Mouse (Mus musculus): ENCODE measurements around the gene Rab5b.

The Rab5b gene

DNA sequence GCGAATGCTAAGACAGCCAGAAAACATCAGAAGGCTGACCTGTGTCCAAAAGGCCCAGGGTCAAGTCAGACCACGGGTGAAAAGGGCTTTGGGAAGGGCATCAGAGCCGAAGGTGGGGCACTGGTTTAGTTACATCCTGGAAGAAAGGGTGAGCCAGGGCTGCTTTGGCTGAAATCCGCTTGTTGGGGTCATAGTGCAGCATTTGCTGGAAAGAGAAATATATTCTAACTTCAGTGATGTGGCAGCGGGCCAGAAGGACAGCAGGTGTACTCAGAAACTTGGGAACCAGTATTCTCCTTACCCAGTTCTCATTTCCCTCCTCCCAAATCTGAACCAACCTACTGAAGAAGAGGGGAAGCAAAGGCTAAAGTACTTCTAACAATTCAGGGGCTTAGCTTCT is 2.9 kb upstream of the Rab5b start:
- peak; percentile 66 for DNase-seq

DNA sequence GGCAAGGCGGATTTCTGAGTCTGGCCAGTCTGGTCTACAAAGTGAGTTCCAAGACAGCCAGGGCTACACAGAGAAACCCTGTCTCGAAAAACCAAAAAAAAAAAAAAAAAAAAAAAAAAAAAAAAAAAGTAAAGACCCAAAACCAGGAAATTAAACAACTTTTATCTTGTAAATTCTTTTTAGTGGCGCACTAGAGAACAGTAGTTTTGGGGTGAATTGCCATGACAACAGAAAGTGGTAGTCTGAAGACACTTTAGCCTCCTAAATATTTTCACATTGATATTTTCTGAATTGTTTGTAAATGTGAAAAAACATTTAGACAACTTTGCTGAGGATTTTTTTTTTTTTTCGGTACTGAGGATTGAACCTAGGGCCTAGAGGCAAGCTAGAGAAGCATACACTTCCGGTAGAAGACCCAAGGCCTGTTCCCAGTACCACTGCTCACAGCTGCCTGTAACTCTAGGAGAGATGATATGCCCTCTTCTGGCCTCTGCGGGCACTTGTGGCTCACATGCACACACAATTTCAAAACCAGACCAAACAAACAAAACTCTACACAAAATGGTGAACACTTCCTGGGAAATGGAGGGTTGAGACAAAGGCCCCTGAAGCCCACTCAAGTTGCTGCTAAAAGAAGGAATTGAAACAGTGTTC is 1.1 kb upstream of the Rab5b start:
- no peak for DNase-seq

DNA sequence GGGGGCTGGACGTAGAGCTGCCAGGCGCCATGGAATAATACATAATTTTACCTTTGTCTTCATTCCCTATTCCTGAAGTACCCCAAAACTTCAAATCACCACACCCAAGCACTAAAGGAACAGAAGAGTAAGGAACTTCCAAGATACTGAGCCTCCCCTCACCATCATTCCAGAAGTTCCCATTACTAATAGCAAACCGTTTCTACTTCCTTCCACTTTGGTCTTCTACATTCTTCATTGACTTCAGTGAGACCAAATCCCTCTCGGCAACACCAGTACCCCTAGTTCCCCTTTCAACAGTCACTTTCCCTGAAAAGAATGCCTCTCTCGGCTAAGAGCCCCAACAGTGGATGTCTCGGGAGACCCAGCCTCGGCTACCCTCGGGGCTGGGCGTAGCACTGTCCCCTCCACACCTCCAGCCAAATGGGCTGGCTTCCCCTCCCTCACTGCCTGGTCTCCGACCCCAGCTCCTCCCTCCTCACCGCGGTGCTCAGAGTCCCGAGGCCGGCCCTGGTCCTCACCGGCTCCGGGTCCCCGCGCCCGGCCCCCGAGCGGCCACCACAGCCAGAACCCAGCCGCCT is 563 bp downstream of the Rab5b start:
- DNase-seq = no peak

DNA sequence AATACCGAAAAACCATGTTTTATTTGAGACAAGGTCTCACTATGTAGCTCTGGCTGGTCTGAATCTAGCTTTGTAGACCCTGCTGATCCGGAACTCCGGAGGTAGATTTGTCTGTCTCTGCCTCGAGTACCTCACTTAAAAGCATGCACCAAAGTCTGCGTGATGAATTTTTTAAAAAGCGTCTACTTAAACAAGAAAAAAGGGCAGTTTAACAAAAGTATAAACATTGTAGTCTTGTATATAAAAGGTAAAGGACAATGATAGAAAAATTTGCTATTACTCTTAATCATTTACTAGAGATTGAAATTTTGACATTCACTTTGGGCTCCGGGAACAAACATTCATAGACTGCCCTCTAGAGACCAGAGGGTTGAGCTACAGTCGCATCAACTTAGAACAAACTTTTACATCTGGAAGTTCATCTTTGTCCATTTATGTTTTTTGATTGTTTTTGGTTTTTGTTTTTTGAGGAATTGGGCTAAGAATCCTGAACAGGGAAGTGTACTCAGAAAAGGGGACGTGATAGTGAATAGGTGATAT is 21.5 kb downstream of the Rab5b start:
- peak; percentile 50 for DNase-seq

DNA sequence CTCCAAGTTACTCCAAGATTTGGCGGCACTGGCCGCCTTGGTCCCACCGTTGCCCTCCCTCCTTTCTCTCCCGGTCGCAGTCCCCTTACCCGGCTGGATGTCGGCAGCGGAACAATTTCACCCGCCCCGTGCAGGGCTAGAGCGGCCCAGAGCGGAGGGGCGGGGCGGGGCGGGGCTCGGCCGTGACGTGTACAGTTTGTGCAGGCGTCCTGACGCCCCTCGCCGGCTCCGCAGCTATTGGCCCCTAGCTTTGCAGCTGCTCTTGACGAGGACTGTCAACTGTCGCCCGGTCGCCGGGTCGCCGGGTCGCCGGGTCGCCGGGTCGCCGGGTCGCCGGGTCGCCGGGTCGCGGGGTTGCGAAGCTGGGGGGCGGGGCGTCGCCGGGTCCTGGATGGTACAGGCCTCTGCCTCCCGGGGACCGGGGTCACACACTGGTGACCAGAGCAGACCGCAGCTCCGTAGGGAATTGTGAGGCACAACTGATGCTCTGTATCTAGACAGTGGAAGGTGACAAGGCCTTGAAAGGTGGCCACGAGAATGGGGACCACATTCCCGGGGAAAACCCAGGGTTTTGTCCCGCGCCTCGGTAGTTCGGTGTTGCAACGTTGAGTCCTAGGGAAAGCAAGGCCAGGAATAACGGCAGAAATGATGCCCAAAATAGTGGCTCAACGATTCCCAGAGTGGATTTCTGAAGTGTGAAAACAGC is 22.1 kb downstream of the Rab5b start, which contains the start of gene Suox:
Gene Suox, minus strand, starts transcription at position 311 of the 706 bp plus-strand sequence.
- DNase-seq = peak; percentile 93

DNA sequence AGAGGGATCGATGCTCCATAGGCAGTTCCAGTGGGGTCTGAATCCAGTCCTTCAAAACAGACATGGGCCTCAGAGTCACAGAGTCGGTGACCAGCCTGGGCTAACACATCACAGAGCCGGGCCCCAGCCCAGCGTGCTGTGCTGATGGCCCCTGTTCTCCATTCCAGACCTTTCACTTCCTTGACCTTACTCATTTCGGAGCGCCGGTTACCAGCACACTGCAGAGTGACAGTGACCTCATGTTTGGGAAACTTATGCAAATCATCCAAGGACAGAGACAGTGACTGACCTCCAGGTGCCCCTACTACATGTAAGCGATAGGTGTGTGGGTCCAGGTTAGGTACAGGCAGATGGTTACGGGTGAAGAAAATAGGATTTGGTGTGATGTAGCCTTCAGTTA is 24.9 kb downstream of the Rab5b start:
- DNase-seq = no peak

DNA sequence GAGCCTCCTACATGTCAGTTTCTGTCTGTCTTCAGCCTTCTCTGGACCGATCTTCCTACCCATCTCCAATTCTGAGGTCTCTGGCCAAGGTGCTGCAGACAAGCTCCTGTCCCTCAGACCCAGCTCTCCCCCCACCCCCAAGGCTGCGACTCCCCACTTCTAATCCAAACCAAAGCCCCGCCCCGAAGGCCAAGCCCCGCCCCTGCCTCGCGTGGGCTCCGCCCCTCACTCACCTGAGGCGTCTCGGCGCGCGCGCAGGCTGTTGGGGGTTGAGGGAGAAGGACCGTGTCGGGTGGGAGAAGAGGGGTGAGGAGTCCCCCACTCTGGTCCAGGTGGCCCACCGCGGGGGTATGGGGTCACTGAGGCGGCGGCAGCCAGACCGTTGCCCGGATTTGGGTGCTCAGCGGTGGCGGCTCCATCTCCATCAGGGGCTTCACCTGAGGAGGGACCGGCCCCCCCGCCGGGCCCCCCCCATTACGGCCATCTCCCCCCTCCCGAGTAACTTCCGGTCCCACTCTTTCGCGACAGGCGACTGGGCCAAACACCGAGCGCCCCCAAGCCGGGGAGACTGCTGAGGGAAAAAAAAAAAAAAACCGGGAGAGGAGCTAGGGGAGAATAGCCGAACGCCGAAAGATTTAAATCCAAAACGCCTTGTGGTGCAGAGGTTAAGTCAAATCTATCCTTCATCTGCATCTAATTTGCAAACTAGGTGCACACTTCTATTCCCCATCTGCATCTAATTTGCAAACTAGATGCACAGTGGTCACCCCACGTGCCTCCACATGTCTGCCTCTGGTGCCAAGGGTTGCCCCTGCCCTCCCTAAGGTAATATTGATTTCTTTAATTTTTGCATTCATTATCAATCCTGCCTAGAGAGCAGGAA is 27.0 kb downstream of the Rab5b start:
- DNase-seq = peak; percentile 87

DNA sequence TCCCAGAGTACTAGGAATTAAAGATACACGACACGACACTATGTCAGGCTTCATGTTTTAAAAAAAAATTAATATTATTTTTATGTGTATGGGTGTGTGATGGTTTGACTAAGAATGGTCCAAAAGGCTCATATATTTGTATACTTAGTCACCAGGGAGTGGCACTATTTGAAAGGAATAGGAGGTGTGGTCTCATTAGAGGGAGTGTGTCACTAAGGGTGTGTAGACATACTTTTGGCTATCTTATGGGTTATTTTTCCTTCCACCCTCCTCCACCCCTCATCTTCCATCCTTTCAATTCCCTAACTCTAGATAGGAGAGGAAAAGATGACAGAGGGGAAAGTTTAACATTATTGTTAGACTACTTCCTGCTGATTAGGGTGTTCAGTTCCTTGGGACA is 30.3 kb downstream of the Rab5b start:
- no peak for DNase-seq

DNA sequence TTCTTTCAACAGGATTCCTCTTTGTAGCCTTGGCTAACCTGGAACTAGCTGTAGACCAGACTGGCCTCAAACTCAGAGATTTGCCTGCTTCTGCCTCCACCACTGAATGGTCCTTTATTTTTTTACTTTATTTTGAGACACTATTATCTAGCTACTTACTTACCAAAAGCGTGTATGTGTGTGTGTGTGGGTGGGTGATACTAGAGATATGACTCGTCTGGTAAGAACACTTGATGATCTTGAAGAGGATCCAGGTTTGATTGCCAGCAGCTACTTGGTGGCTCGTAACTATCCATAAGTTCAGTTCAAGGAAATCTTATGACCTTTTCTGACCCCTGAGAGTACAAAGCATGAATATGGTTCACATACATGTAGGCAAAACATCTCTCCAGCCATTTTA is 30.8 kb downstream of the Rab5b start:
- no peak for DNase-seq

DNA sequence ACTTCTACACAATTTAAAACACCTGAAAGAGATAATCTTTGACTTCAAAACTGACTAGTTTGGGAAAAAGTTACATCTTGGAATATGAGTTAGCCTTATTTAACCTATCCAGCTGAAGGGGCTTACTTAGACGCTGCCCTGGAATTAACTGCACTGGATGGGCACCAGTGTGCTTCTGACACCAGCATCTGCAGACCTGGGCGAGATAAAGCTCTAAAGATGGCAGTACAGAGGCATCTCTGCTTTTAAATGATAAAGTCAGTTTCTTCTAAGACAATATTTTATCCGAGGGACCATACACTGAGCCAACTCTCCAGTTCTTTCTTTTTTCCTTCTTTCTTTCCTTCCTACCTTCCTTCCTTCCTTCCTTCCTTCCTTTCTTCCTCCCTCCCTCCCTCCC is 31.3 kb downstream of the Rab5b start:
- DNase-seq = no peak

DNA sequence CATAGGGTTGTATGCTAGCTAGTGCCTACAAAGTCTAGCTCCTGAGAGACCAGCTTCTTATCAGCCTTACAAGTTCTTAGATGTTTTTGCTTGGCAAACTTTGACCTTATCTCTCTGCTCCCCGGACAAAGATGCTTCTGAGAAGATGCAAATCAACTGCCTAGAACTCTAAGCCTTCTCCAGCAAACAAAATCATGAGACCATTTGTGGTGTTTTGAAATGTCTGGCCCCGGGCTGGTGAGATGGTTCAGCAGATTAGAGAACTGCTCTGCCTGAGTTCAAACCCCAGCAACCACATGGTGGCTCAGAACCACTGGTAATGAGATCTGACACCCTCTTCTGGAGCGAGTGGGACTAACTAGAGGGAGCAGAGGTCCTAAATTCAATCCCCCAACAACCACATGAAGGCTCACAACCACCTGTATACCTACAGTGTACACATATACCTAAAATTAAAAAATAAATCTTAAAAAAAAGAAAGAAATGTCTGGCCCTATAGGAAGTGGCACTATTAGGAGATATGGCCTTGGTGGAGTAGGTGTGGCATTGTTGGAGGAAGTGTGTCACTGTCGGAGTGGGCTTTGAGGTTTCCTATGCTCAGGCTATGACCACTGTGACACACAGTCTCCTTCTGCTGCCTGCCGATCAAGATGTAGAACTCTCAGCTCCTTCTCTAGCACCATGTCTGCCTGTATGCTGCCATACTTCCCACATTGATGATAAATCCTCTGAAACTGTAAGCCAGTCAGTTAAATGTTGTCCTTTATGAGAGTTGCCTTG is 32.4 kb downstream of the Rab5b start:
- no peak for DNase-seq

DNA sequence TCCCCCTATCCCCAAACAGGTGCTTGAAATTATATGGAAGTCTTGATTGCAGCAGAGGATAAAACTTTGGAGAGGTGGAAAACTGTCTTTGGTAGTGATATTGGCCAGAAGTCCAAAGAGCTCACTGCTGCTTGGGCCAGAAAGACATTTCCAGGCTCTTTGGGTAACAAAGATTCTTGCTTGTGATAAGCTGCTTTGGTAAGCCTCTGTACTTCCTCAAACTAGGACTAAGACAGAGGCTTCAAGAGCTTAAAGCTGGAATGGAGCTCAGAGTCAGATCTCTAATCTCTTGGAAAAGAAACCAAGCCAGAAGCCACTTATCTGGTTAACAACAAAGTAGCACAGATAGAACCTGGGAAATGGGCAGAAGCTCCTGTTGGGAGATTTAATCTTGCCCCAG is 33.6 kb downstream of the Rab5b start:
- DNase-seq = no peak

DNA sequence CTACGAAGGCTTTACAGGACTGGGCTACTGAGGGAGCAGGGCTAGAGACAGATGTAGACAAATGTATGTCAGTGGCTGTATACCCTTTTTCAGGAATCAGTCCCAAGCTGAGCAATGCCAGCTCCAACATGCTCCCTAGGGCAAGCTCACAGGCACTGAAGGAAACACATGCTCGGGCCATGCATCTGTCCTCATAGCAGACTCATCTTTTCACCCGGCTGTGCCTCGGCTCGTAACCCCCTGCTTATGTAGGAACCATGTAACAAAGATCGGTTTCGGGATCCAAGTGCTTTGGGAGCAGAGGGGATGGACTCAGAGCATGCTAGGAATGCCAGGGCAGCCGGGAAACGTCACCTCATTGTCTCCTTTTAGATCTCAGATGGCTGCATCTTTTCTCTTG is 36.6 kb downstream of the Rab5b start:
- no peak for DNase-seq

DNA sequence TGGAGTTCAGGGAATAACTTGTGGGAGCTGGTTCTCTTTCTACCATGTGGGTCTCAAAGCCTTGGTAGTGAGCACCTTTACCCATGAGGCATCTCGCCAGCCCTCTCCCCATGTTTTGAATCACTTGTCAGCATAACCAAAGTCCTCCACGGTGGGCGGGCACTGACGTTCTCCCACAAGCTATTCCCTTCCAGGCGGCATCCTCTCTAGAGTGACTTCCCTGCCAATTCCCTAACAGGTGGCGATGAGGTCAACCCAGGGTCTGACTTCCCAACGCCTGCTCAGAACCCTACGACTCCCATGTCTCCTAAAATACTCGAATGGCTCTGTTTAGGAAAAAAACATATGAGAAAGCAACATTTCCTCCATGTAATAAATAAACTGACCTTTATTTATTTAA is 38.2 kb downstream of the Rab5b start:
- DNase-seq = no peak

DNA sequence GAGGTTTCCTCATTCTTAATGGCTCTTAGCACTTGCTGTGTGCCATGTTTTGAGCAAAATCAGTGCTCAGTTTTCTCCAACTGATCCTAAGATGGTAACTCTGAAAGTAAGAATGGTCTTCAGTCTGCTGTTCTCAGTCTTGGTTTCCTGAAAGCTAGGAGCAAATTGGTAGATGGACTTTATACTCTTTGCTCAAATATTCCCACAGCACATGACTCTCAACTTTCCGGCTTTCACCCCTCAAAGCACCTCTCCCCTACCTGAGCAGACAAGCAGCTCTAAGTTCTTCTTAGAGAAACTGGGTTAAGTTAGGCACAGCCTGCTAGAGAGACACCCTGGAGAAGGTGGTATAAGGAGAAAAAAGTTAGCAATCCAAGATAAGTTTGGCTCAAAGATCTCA is 39.3 kb downstream of the Rab5b start:
- no peak for DNase-seq

DNA sequence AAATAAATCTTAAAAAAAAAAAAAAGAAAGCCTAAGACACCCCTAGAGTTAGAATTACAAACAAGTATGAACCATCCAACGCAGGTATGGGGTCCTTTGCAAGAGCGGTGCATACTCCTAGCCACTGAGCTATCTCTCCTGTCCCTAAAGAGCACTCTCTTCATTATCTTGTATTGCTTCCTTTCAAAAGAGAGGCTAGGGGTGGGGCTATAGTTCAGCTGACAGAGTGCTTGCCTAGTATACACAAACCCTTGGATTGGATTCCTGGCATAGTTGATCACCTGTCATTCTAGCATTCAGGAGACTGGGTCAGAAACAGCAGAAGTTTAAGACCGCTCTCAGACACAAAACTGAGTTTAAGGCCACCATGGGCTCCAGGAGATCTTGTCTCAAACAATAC is 40.8 kb downstream of the Rab5b start:
- no peak for DNase-seq

DNA sequence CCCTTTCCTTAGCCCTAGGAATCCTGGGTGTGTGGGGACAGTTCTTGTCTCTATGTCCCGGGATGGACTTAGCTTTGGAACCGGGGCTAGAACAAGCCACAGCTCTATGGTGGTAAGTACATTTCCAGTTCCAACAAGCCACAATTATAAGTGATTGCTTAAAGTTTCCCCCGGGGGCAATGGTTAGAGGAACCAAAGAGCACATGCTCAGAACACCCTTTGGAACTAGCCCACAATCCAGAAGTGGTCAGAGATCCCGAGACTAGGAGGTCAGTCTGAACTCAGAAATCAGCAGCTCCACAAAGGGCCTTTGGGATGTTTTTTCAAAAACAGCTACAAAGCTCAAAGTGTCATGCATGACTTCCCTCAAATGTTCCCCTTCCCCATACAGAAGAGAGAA is 42.2 kb downstream of the Rab5b start:
- DNase-seq = no peak

DNA sequence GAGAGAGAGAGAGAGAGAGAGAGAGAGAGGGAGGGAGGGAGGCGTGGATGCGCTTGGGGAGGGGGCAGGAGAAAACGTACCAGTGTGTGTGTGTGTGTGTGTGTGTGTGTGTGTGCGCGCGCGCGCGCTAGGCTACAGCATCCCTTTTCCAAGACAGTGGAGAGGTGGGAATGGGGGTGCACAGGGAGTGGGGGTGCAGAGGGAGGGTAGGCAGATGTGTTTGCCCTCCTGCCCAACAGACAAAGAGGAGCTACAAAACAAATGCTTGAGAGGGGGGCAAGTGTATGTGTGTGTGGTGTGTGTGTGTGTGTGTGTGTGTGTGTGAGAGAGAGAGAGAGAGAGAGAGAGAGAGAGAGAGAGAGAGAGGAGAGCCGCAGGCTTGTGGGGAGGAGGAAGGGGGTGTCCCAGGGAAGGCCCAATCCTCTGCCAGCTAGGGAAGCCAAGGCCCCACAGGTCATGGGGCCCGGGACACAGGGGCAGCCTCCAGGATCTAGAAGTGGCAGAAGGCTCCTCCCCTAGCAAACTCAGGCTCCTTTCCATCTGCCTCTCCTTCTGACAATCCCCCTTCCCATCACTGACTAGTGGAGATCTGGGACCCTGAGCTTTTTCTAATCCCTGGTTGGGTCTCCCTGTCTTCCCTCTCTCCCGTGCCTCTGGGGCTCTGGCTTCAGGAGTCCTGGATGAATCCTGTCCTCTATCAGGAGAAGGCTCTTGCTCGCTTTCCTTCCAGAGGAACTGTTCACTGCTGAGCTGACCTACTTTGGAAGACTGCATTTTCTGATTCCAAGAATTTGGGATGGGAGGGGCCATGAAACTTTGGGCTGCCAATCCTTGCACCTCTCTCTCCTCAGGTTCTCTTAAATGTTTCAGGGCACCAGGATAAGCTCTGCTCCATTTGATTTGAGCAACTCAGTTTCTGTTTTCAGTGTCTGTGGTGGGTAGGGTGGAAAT is 49.6 kb downstream of the Rab5b start:
- DNase-seq = peak; percentile 56

DNA sequence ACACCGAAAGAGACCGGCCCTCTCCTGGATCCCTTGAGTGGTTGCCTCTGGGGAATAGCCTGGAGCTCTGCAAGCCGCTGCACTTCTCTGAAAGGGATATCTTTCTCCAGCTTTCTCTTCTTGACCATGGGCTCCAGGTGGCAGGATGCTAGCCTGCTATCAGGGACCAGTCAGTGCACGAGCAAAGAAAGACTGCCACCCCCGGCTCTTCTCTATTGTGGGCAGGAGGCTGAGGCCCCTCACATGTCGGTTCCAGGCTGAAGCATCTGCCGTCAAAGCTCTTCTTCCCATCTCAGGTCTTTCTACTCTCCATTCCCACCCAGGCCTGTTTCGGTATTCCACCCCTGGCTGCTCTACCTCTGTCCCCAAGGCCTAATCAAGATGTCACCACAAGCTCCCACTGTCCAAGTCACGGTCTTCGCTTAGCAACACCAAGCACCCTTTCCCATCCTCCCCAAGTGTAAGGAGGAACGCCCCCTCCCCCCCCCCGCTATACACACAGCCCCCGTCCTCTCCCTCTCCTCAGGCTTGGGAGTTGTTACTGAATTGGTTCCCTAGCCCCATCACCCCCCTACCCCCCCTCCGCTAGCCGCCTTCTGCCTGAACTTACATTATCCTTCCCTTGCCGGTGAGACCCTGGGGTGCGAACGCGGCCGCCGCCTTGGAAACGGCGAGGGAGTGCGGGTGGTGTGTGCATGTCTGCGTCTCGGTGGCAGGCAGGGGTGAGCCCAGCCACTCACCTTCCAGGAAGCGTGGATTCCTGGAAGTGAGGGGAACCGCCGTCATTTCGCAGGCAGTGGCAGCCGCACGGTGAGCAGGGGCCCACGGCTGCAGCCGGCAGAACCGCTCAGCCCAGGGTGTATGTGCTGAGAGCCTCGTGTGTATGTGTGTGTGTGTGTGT is 50.7 kb downstream of the Rab5b start, which contains the start of gene Ikzf4:
Gene Ikzf4, minus strand, starts transcription at position 881 of the 901 bp plus-strand sequence.
- DNase-seq = peak; percentile 65

DNA sequence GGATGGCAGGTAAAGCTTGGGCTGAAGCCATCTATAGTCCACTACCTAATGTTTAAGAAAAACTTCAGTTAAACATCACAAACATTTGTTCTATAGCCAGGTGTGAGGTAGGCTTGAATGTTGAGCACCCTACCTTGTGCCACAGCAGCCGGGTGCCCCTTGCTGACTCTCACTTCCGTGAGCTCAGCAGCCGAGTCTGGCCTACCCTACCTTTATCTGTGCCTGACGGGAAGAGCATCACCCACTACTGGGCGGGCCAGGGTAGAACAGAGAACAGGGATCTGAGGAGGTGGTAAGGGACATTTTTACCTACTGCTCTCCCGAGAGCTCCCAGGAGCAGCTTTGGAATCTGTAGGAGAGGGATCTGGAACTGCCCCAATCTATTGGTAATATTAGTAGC is 53.3 kb downstream of the Rab5b start:
- no peak for DNase-seq

All from kidney, postnatal 10 days (tissue).